Mouse (Mus musculus): ENCODE data around the gene Fam171a2. TPM values are rescaled to one million over a fixed set of nuclear protein-coding genes. Genes with fewer than 3 reads are reported as not detected.

Gene Fam171a2
- polyA plus RNA-seq, 1 experiment from 2014 or later: 10.6 TPM

GRCm38 (mm10) chr11:102481779-102482178 lies 34.3 kb upstream of the Fam171a2 start:
- no peak for DNase-seq (ENCODE audit: low spot score, missing footprints)
- Histone ChIP-seq H3K4me3 (ENCODE audit: low read depth, low read length) (no peak overlapping the region), H3K9ac (ENCODE audit: low read length) (no peak overlapping the region), H3K4me2 (no peak overlapping the region), H3K27ac (ENCODE audit: low read depth, low read length) (no peak overlapping the region), H3K27me3 (ENCODE audit: control insufficient read depth, insufficient read depth, low read length) (no peaks in the 10 kb centered on the region), H3K9me3 (ENCODE audit: control insufficient read depth, low read length) (no peaks in the 10 kb centered on the region), H3K4me1 (ENCODE audit: control insufficient read depth, insufficient read depth, low read length) (no peaks in the 10 kb centered on the region), H3K36me3 (ENCODE audit: control insufficient read depth, insufficient read depth, low read length) (peaks cover 26% of the 10 kb centered on the region)
- no peak for ATAC-seq (ENCODE audit: low FRiP score)
- WGBS: 94% methylated on average over 10 of the region's 10 CpGs

GRCm38 (mm10) chr11:102480897-102481296 lies 33.4 kb upstream of the Fam171a2 start:
- no peak overlapping the region for H3K4me3 ChIP-seq (ENCODE audit: low read depth, low read length)
- 83% methylated on average over 4 of the region's 4 CpGs for WGBS
- H3K4me2 ChIP-seq: no peak overlapping the region
- no peaks in the 10 kb centered on the region for H3K9me3 ChIP-seq (ENCODE audit: control insufficient read depth, low read length)
- ATAC-seq (ENCODE audit: low FRiP score) (no peak), DNase-seq (ENCODE audit: low spot score, missing footprints) (no peak)
- peaks cover 26% of the 10 kb centered on the region for H3K36me3 ChIP-seq (ENCODE audit: control insufficient read depth, insufficient read depth, low read length)
- H3K9ac ChIP-seq (ENCODE audit: low read length): no peak overlapping the region
- H3K27me3 ChIP-seq (ENCODE audit: control insufficient read depth, insufficient read depth, low read length): no peaks in the 10 kb centered on the region
- H3K27ac ChIP-seq (ENCODE audit: low read depth, low read length): no peak overlapping the region
- H3K4me1 ChIP-seq (ENCODE audit: control insufficient read depth, insufficient read depth, low read length): no peaks in the 10 kb centered on the region

GRCm38 (mm10) chr11:102480111-102480510 lies 32.6 kb upstream of the Fam171a2 start:
- Histone ChIP-seq H3K27me3 (ENCODE audit: control insufficient read depth, insufficient read depth, low read length) (no peaks in the 10 kb centered on the region), H3K36me3 (ENCODE audit: control insufficient read depth, insufficient read depth, low read length) (peaks cover 26% of the 10 kb centered on the region), H3K9me3 (ENCODE audit: control insufficient read depth, low read length) (no peaks in the 10 kb centered on the region), H3K9ac (ENCODE audit: low read length) (no peak overlapping the region), H3K4me3 (ENCODE audit: low read depth, low read length) (no peak overlapping the region), H3K4me2 (no peak overlapping the region), H3K4me1 (ENCODE audit: control insufficient read depth, insufficient read depth, low read length) (no peaks in the 10 kb centered on the region), H3K27ac (ENCODE audit: low read depth, low read length) (no peak overlapping the region)
- ATAC-seq (ENCODE audit: low FRiP score) (no peak), DNase-seq (ENCODE audit: low spot score, missing footprints) (no peak)
- WGBS: 95% methylated on average over 15 of the region's 15 CpGs

- Histone ChIP-seq H3K27ac (ENCODE audit: low read depth, low read length) (no peak overlapping the region), H3K36me3 (ENCODE audit: control insufficient read depth, insufficient read depth, low read length) (peaks cover 26% of the 10 kb centered on the region), H3K4me3 (ENCODE audit: low read depth, low read length) (no peak overlapping the region), H3K4me2 (no peak overlapping the region), H3K27me3 (ENCODE audit: control insufficient read depth, insufficient read depth, low read length) (no peaks in the 10 kb centered on the region), H3K9me3 (ENCODE audit: control insufficient read depth, low read length) (no peaks in the 10 kb centered on the region), H3K9ac (ENCODE audit: low read length) (no peak overlapping the region), H3K4me1 (ENCODE audit: control insufficient read depth, insufficient read depth, low read length) (no peaks in the 10 kb centered on the region)
- no peak for DNase-seq (ENCODE audit: low spot score, missing footprints)
- 97% methylated on average over 23 of the region's 23 CpGs for WGBS
- ATAC-seq (ENCODE audit: low FRiP score): no peak
These were observed 32.1 kb upstream of the Fam171a2 start for GRCm38 (mm10) chr11:102479581-102479980.

- Histone ChIP-seq H3K27ac (ENCODE audit: low read depth, low read length) (no peak overlapping the region), H3K9ac (ENCODE audit: low read length) (no peak overlapping the region), H3K27me3 (ENCODE audit: control insufficient read depth, insufficient read depth, low read length) (no peaks in the 10 kb centered on the region), H3K9me3 (ENCODE audit: control insufficient read depth, low read length) (no peaks in the 10 kb centered on the region), H3K4me1 (ENCODE audit: control insufficient read depth, insufficient read depth, low read length) (no peaks in the 10 kb centered on the region), H3K4me2 (no peak overlapping the region), H3K36me3 (ENCODE audit: control insufficient read depth, insufficient read depth, low read length) (peaks cover 26% of the 10 kb centered on the region), H3K4me3 (ENCODE audit: low read depth, low read length) (no peak overlapping the region)
- no peak for DNase-seq (ENCODE audit: low spot score, missing footprints)
- ATAC-seq (ENCODE audit: low FRiP score): no peak
- 93% methylated on average over 3 of the region's 3 CpGs for WGBS
These were observed 31.2 kb upstream of the Fam171a2 start for GRCm38 (mm10) chr11:102478671-102479070.

GRCm38 (mm10) chr11:102475027-102475426 lies 27.5 kb upstream of the Fam171a2 start:
- peaks cover 12% of the 10 kb centered on the region for H3K36me3 ChIP-seq (ENCODE audit: control insufficient read depth, insufficient read depth, low read length)
- no peaks in the 10 kb centered on the region for H3K9me3 ChIP-seq (ENCODE audit: control insufficient read depth, low read length)
- H3K27me3 ChIP-seq (ENCODE audit: control insufficient read depth, insufficient read depth, low read length): no peaks in the 10 kb centered on the region
- no peaks in the 10 kb centered on the region for H3K4me1 ChIP-seq (ENCODE audit: control insufficient read depth, insufficient read depth, low read length)
- WGBS: 96% methylated on average over 3 of the region's 3 CpGs
- no peak overlapping the region for H3K4me2 ChIP-seq
- DNase-seq (ENCODE audit: low spot score, missing footprints) (no peak), ATAC-seq (ENCODE audit: low FRiP score) (no peak)
- no peak overlapping the region for H3K9ac ChIP-seq (ENCODE audit: low read length)
- no peak overlapping the region for H3K4me3 ChIP-seq (ENCODE audit: low read depth, low read length)
- H3K27ac ChIP-seq (ENCODE audit: low read depth, low read length): no peak overlapping the region

- no peak within 1 kb of the TSS for H3K27ac ChIP-seq (ENCODE audit: low read depth, low read length)
- H3K4me1 ChIP-seq (ENCODE audit: control insufficient read depth, insufficient read depth, low read length): peaks cover 12% of the 10 kb centered on the region
- no peaks in the 10 kb centered on the region for H3K9me3 ChIP-seq (ENCODE audit: control insufficient read depth, low read length)
- ATAC-seq (ENCODE audit: low FRiP score) (no peak), DNase-seq (ENCODE audit: low spot score, missing footprints) (no peak)
- H3K4me3 ChIP-seq (ENCODE audit: low read depth, low read length): no peak within 1 kb of the TSS
- H3K9ac ChIP-seq (ENCODE audit: low read length): no peak within 1 kb of the TSS
- no peak within 1 kb of the TSS for H3K4me2 ChIP-seq
- H3K36me3 ChIP-seq (ENCODE audit: control insufficient read depth, insufficient read depth, low read length): no peaks in the 10 kb centered on the region
- WGBS: 69% methylated on average over 11 of the region's 11 CpGs
- H3K27me3 ChIP-seq (ENCODE audit: control insufficient read depth, insufficient read depth, low read length): peaks cover 1% of the 10 kb centered on the region; the same call in 1 of the 2 replicates
These were observed 22.3 kb upstream of the Fam171a2 start, which contains the start of gene Itga2b for GRCm38 (mm10) chr11:102469648-102470357. TSS of gene Itga2b (minus strand) at chr11:102470122.

GRCm38 (mm10) chr11:102467041-102467631 lies 19.7 kb upstream of the Fam171a2 start:
- H3K4me1 ChIP-seq (ENCODE audit: control insufficient read depth, insufficient read depth, low read length): peaks cover 12% of the 10 kb centered on the region
- H3K4me2 ChIP-seq: peak overlapping the region; percentile 91
- under 1% methylated on average over 36 of the region's 37 CpGs for WGBS
- H3K4me3 ChIP-seq (ENCODE audit: low read depth, low read length): peak overlapping the region; percentile 35
- peak; percentile 92 for ATAC-seq (ENCODE audit: low FRiP score)
- peaks cover 2% of the 10 kb centered on the region; the same call in 1 of the 2 replicates for H3K27me3 ChIP-seq (ENCODE audit: control insufficient read depth, insufficient read depth, low read length)
- no peaks in the 10 kb centered on the region for H3K36me3 ChIP-seq (ENCODE audit: control insufficient read depth, insufficient read depth, low read length)
- H3K9me3 ChIP-seq (ENCODE audit: control insufficient read depth, low read length): no peaks in the 10 kb centered on the region
- no peak overlapping the region for H3K27ac ChIP-seq (ENCODE audit: low read depth, low read length)
- DNase-seq (ENCODE audit: low spot score, missing footprints): peak; percentile 99
- H3K9ac ChIP-seq (ENCODE audit: low read length): peak overlapping the region; percentile 54

- Histone ChIP-seq H3K36me3 (ENCODE audit: control insufficient read depth, insufficient read depth, low read length) (no peaks in the 10 kb centered on the region), H3K4me3 (ENCODE audit: low read depth, low read length) (no peak overlapping the region), H3K4me1 (ENCODE audit: control insufficient read depth, insufficient read depth, low read length) (peaks cover 12% of the 10 kb centered on the region), H3K4me2 (no peak overlapping the region), H3K27me3 (ENCODE audit: control insufficient read depth, insufficient read depth, low read length) (peaks cover 2% of the 10 kb centered on the region; the same call in 1 of the 2 replicates), H3K27ac (ENCODE audit: low read depth, low read length) (no peak overlapping the region), H3K9me3 (ENCODE audit: control insufficient read depth, low read length) (no peaks in the 10 kb centered on the region), H3K9ac (ENCODE audit: low read length) (no peak overlapping the region)
- 11% methylated on average over 26 of the region's 26 CpGs for WGBS
- ATAC-seq (ENCODE audit: low FRiP score) (no peak), DNase-seq (ENCODE audit: low spot score, missing footprints) (peak; percentile 87)
These were observed 18.4 kb upstream of the Fam171a2 start for GRCm38 (mm10) chr11:102465713-102466436.
